Comparison of ENCODE assay signal across 28 mouse cellular contexts in the genomic region with DNA sequence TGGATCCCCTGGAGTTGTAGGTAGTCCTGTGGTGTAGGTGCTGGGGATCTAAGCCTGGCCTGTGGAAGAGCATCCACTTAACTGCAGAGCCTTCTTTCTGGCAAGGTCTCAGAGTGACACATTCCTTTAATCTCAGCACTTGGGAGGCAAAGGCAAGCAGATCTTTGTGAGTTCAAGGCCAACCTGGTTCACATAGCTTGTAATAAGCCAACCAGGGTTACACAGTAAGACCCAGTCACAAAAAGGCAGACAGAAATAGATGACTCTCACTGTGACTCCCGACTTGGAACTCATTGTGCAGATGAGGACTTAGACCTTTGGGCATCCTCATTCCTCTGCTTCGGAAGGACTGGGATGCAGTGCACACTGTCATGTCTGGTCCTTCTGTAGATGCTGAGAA.
"Had no signal": no experiment of that assay in that cellular context is flagged by ENCODE, and none has a peak within 500 bp of the region (broad histone marks: within the 10 kb centered on the region; RNA-seq: fewer than 3 reads in every experiment).

No protein-coding gene starts in this region.

- H3K9ac ChIP-seq: embryonic facial prominence, embryonic 12.5 days; embryonic facial prominence, embryonic 13.5 days; embryonic facial prominence, embryonic 15.5 days; forebrain, embryonic 12.5 days; forebrain, embryonic 13.5 days; forebrain, embryonic 15.5 days; forebrain, postnatal 0 days had no signal

- H3K9me3 ChIP-seq: embryonic facial prominence, embryonic 10.5 days; embryonic facial prominence, embryonic 12.5 days; embryonic facial prominence, embryonic 13.5 days; embryonic facial prominence, embryonic 15.5 days; forebrain, embryonic 10.5 days; forebrain, embryonic 12.5 days; forebrain, embryonic 13.5 days; forebrain, embryonic 15.5 days had no signal

- DNase-seq: cerebellum, adult 2 months; cerebellum, adult 8-10 months; cerebellum, adult 9-10 months; cerebellum, adult 9-11 months; cerebellum, postnatal 10 days; cerebellum, postnatal 14 days; cerebellum, postnatal 25 days; cerebellum, postnatal 36 days; embryo, embryonic 11 days; forebrain, postnatal 0 days; gastrocnemius, adult 2 months; gastrocnemius, postnatal 10 days; gastrocnemius, postnatal 14 days; gastrocnemius, postnatal 25 days; gastrocnemius, postnatal 36 days; heart, adult 11 months; heart, adult 18-20 months had no signal

- H3K4me2 ChIP-seq: embryonic facial prominence, embryonic 12.5 days; embryonic facial prominence, embryonic 13.5 days; embryonic facial prominence, embryonic 15.5 days; forebrain, embryonic 12.5 days; forebrain, embryonic 13.5 days; forebrain, embryonic 15.5 days had no signal

- H3K4me3 ChIP-seq: embryonic facial prominence, embryonic 10.5 days; embryonic facial prominence, embryonic 12.5 days; embryonic facial prominence, embryonic 13.5 days; embryonic facial prominence, embryonic 15.5 days; erythroblast, embryonic 14.5 days; forebrain, embryonic 10.5 days; forebrain, embryonic 12.5 days; forebrain, embryonic 13.5 days; forebrain, embryonic 15.5 days; gastrocnemius, adult 2 months had no signal

- H3K27ac ChIP-seq: embryonic facial prominence, embryonic 10.5 days; embryonic facial prominence, embryonic 12.5 days; embryonic facial prominence, embryonic 13.5 days; embryonic facial prominence, embryonic 15.5 days; forebrain, embryonic 10.5 days; forebrain, embryonic 12.5 days; forebrain, embryonic 13.5 days; forebrain, embryonic 15.5 days; gastrocnemius, adult 2 months had no signal

- H3K27me3 ChIP-seq: embryonic facial prominence, embryonic 12.5 days; embryonic facial prominence, embryonic 13.5 days; embryonic facial prominence, embryonic 15.5 days; forebrain, embryonic 12.5 days; forebrain, embryonic 13.5 days; forebrain, embryonic 15.5 days had no signal

- ATAC-seq: forebrain, embryonic 13.5 days; forebrain, embryonic 14.5 days; forebrain, embryonic 15.5 days; forebrain, embryonic 16.5 days; forebrain, postnatal 0 days had no signal
